Mouse (Mus musculus) cortical plate, adult 2 months (tissue): ENCODE results near the gene Galnt15. TPM values are rescaled to one million over a fixed set of nuclear protein-coding genes. Genes with fewer than 3 reads are reported as not detected.

Experiments used
- H3K27ac ChIP-seq: fragments of 200-500 bp; 2 replicates; pipeline ENCODE4 v1.5.1; 2012; ENCODE audit warnings: low read length, control low read depth, inconsistent platforms; ENCODE audit not compliant: insufficient read depth
- H3K4me1 ChIP-seq: fragments of 200-500 bp; 2 replicates; pipeline ENCODE4 v1.6.1; 2011; ENCODE audit warnings: low read length; ENCODE audit not compliant: control insufficient read depth, insufficient read depth
- H3K4me3 ChIP-seq: fragments of 200-500 bp; 2 replicates; pipeline ENCODE4 v1.5.1; 2011; ENCODE audit warnings: mild to moderate bottlenecking, low read length, control low read depth; ENCODE audit not compliant: insufficient read depth
- CTCF ChIP-seq: fragments of 200-500 bp; IDR thresholded peaks from 2 replicates; pipeline ENCODE4 v1.5.1; 2011; ENCODE audit warnings: mild to moderate bottlenecking, control low read depth, low read length; ENCODE audit not compliant: insufficient read depth; ENCODE audit errors: extremely low read depth
- POLR2A ChIP-seq: fragments of 200-500 bp; IDR thresholded peaks from 2 replicates; pipeline ENCODE4 v1.6.1; 2011; ENCODE audit warnings: mild to moderate bottlenecking, low read length, control low read depth; ENCODE audit not compliant: insufficient read depth; ENCODE audit errors: extremely low read depth
- polyA plus RNA-seq: library from polyadenylated mRNA; depleted of rRNA; stranded (reverse); fragments of >200 nt; gene quantifications from 2 replicates; pipeline ENCODE4 v1.2.3, GENCODE M21; 2012

Gene Galnt15
- polyA plus RNA-seq, 1 experiment = 1.3 TPM

DNA sequence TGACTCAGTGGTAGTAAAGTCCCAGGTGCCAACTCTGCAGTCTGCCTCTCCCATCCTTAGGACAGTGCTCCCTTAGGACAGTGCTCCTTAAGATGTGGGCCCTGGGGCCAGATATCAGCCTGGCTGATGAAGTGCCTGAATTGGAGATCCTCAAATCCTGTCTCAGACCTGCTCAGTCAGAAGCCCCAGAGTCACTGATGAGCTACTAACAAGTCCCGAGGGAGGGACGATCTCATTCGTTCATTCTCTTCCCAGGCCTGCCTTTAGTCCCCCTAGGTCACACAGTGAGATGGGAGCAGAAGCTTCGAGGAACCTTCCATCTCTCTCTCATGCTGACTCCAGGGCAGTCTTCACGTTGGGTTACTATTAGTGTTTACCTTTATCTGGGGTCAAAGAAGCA is 1.3 kb downstream of the Galnt15 start:
- H3K4me3 ChIP-seq = no peak overlapping the region; the same call in 1 of the 2 replicates
- no peak overlapping the region for H3K27ac ChIP-seq
- TF ChIP-seq CTCF (no peak), POLR2A (no peak)
- peaks cover 2% of the 10 kb centered on the region; the same call in 1 of the 2 replicates for H3K4me1 ChIP-seq

DNA sequence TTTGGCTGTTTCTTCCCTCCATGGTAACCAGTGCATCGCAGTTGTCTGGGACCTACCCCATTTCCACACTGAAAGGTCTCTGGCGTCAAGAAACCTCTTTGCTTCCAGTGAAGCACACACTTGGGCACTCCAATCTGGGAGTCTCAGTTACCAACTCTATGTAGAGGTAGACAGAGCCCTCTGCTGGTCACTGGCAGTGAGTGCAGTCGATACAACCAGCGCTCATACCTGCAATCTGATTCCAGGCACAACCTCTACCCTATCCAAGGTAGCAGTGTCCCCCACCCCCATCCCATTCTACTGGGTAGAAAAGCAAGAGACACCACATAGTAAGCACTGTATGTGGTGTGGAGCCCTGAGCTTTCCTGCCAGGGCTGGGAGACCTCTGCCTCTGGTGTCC is 3.7 kb downstream of the Galnt15 start:
- peaks cover 2% of the 10 kb centered on the region; the same call in 1 of the 2 replicates for H3K4me1 ChIP-seq
- TF ChIP-seq CTCF = peak; percentile 97
- no peak for TF ChIP-seq POLR2A

DNA sequence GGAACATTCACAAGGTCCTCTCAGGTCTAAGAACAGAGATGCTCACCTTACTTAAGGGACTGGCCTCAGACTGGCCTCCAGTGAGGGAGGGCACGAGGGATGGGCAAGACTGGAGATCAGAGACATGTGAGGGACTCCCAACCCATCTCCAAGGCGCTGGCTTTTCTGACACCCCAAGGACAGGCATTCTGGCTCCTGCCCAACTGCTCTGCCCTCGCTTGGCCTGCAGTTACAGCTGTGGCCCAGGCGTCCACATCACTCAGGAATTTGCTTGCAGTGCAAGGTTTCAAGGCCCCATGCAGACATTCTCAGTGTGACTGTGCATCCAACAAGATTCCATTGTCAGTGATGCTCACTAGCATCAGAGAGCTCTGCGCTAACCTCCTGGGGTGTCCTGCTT is 7.7 kb downstream of the Galnt15 start:
- no peak for TF ChIP-seq POLR2A
- no peak for TF ChIP-seq CTCF
- Histone ChIP-seq H3K4me3 (no peak overlapping the region), H3K27ac (no peak overlapping the region), H3K4me1 (no peaks in the 10 kb centered on the region)

More for the DNA sequence above, 3.7 kb downstream of the Galnt15 start:
- no peak overlapping the region for H3K27ac ChIP-seq
- H3K4me3 ChIP-seq = no peak overlapping the region

DNA sequence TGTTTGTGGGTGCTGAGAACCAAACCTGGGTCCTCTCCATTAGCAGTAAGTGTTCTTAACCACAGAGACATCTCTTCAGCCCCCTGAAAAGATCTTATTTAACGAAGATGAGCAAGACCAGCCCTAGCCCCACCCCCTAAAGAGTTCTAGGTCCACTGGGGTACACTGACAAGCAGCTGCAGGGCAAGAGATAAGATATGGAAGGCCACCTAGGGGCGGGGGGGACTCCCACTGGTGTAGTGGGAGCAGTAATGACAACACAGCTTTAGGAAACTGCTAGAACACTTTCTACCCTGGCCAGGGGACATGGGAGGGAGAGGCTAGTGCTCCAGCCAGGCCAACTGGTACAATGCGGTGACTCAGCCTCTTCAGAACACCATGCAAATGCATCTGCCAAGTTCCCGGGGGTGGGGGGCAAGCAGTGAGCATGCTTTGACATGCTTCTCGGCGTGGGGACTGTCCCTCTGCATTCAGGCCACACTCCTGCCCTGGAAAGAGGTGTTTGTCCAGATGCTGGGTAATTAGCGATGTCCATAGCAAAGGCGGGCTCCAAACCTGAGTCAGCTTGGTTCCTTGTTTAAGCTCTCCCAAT is 9.0 kb downstream of the Galnt15 start:
- H3K27ac ChIP-seq = no peak overlapping the region
- TF ChIP-seq CTCF = no peak
- H3K4me3 ChIP-seq = no peak overlapping the region
- H3K4me1 ChIP-seq = no peaks in the 10 kb centered on the region

DNA sequence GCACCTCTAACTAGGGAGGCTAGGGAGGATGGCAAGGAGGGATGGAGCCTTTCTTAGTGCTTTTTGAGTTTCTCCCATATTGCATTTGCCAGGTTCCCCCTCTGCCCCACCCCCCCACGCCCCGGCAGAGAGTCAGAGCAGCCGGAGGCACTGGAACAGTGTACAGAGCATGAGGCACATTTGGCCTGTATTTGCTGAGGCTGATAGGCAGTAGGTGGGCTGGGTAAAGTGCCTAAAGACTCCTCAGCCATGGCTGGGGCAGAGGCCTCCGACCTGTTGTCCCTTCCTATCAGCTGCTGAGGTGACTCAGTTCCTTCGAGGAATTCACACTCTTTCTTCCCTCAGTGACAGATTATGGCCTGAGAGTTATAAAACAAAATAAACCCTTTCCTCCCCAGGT is 13.3 kb downstream of the Galnt15 start:
- Histone ChIP-seq H3K4me3 (no peak overlapping the region), H3K27ac (no peak overlapping the region), H3K4me1 (no peaks in the 10 kb centered on the region)
- TF ChIP-seq CTCF (no peak), POLR2A (no peak)

DNA sequence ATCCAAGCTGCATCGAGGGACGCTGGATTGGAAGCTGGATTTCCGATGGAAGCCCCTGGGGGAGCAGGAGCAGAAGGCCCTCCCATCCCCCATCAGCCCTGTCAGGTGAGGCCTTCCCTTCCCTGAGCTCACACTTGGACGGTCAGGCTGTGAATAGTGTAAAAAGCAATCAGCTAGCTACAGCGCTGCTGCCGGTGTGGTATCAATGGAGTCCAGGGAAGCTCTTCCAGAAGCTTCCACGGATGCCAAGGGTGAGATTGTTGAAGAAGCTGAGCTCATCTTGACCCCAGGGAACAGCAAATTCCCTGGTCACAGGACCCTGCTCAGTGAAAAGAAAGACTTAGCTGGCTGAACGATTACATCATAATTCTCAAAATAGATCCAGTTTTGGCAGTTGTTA is 17.6 kb downstream of the Galnt15 start:
- H3K4me3 ChIP-seq = no peak overlapping the region
- no peaks in the 10 kb centered on the region for H3K4me1 ChIP-seq
- TF ChIP-seq POLR2A (no peak), CTCF (no peak)
- no peak overlapping the region for H3K27ac ChIP-seq

DNA sequence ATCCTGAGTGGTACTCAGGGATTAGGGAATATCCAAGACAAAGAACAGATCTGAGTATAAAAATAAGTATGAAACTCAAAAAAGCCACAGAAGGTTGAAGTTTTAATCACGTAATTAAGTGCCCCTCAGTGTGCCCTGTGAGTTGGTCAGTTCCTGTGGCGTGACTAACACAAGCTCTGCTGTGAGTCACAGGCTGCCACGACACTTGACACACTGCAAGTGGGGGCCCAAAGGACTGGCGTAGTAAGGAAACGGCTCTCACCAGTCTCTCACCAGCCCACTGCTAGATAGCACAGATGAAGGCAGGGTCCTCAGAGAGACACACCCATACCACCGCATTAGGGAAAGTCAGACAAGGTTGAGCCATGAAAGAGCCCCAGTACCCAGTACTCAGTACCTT is 21.4 kb downstream of the Galnt15 start:
- Histone ChIP-seq H3K4me3 (no peak overlapping the region), H3K4me1 (no peaks in the 10 kb centered on the region), H3K27ac (no peak overlapping the region)
- TF ChIP-seq POLR2A (no peak), CTCF (no peak)

DNA sequence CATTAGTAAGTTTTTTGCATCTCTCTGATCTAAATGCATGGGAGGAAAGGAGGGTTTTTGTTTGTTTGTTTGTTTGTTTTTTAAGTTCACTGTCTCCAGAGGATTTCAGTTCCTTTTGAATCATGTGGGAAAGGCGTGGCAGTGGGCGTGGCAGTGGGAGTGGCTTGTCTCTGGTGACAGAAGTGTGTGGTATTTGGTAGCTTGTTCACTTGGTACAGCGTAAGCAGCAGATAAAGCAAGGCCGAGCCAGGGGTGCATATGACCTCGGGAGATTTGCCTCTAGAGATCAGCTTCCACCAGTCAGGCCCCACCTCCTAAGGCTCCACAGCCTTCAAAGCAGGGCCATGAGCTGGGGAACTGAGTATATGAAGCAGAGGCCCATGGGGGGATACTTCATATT is 25.1 kb downstream of the Galnt15 start:
- TF ChIP-seq CTCF = no peak
- no peak for TF ChIP-seq POLR2A
- no peak overlapping the region for H3K4me3 ChIP-seq
- H3K27ac ChIP-seq = no peak overlapping the region
- no peaks in the 10 kb centered on the region for H3K4me1 ChIP-seq

DNA sequence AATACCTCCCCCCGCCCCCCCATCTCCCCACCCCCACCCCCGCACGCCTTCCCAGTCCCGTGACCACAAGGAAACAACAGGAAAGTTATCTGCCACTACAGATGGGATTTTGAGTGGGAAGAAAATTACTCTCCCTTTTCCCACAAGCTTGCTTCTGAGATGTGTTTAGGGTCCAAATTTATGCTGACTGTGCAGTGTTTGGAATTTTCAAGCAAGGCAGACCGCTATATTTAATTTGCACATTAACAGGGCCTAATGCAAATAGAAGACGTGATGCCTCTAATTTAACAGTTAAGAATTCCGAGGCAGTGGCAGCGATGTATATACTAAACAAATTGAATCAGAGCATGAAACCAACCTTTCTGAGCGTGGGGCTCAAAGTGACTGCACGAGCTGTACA is 26.0 kb downstream of the Galnt15 start:
- Histone ChIP-seq H3K27ac (no peak overlapping the region), H3K4me3 (no peak overlapping the region), H3K4me1 (no peaks in the 10 kb centered on the region)
- TF ChIP-seq CTCF (no peak), POLR2A (no peak)

DNA sequence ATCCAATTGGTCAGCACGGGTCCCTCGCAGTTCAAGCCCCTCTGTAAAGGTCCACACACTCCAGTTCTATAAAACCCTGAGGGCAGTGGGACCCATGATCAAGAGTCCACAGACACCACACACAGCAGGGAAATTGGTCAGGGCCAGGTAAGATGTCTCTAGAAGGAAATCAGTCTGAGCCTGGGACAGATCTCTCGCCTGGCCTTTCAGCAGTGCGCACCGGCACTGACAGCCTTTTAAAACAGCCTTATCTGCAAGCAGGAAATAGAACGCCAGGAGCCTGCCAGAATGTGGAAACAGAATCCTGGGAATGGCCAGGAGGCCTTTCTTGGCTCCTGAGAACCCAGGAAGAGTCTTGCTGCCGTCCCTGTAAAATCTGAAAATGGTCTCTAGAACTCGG is 27.0 kb downstream of the Galnt15 start:
- no peak overlapping the region for H3K27ac ChIP-seq
- H3K4me1 ChIP-seq = no peaks in the 10 kb centered on the region
- no peak for TF ChIP-seq POLR2A
- TF ChIP-seq CTCF = no peak
- no peak overlapping the region for H3K4me3 ChIP-seq

DNA sequence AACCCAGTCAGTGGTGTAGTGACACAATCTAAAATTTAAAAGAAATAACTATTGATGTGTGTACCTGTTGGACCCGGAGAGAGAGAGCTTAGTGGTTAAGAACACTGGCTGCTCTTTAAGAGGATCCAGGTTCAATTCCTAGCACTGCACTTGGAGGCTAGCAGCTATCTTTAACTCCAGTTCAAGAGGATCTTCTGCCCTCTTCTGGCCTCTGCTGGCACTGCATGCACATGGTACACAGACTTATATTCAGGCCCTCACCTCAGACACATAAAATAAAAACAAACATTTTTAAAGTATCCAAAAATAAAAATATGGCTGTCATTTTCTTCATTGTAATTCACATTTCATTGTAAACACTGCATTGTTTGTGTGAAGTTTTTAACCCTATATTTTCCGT is 27.9 kb downstream of the Galnt15 start:
- TF ChIP-seq CTCF (0 out of 2 replicates have a peak, but pooled peaks have one; percentile 10), POLR2A (no peak)
- Histone ChIP-seq H3K4me3 (no peak overlapping the region), H3K27ac (no peak overlapping the region), H3K4me1 (no peaks in the 10 kb centered on the region)
